Mouse (Mus musculus) left cerebral cortex, adult 6 months (tissue): ENCODE results near the gene Gm10358. TPM values are rescaled to one million over a fixed set of nuclear protein-coding genes. Genes with fewer than 3 reads are reported as not detected.

Experiments
- long read RNA-seq, 2 experiments: library from polyadenylated mRNA; unstranded; transcript quantifications; one replicate each; pipeline ENCODE4 v2.0.0; 2019 to 2020
- polyA plus RNA-seq: library from polyadenylated mRNA; unstranded; fragments of <200 nt; fragmentation: Nextera tagmentation; gene quantifications from 2 replicates; pipeline ENCODE4 v1.2.3, GENCODE M21; 2021

Gene Gm10358
- polyA plus RNA-seq: 0.16 and 0.18 TPM in 2 replicates
- long read RNA-seq, experiment 1, partial matches to known transcripts: 0 of 1 reads
- long read RNA-seq, experiment 1, other reads (novel, unspliced or antisense): 0 of 1 reads
- long read RNA-seq, experiment 2, partial matches to known transcripts: 0 of 1 reads
- long read RNA-seq, experiment 2, other reads (novel, unspliced or antisense): 0 of 1 reads

DNA sequence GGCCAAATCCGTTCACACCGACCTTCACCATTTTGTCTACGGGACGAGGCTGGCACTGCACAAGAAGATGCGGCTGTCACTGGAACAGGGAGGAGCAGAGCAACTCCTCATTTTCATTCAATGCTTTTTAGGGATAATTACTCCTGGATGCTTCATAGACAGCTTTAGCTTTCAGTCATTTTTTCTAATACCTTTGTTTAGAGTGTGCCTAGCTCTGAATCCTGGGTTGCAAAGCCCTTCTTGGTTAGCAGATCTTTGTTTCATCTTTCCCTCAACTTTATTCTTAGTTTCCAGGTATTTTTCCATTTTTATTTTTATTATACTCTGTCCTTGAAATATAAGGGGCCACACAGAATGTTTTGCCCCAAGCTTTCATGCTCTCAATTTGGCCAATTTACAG is at the start of gene Gm10358:
Gene Gm10358, minus strand, starts transcription at position 101 of the 400 bp plus-strand sequence.

DNA sequence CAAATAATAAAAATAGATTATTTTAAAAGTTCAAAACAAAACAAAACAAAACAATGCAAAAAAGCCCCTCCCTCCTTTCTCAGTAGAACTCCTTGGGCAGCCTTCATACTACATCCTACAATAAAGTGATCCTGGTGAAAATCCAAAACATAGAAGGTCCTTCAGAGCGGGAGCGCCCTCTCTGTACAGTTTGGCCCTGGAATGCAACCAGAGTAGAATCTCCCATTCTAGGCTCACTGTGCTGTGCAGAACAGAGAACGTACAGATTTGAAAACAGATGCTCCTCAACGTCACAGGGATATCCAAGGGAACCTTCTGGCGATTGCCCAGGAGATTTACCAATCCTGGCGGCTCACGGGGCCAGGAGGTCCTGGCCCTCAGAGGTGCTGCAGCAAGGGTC is 42.0 kb upstream of the Gm10358 start, which contains the start of gene Iqcm:
Gene Iqcm, plus strand, starts transcription at position 301 of the 400 bp plus-strand sequence.

Other genes with a start within 250 kb of the Gm10358 start
- 31.4 and 65.1 TPM in 2 replicates for gene Rasd2, start 192.6 kb downstream of the Gm10358 start, polyA plus RNA-seq
- gene Iqcm, start 42.1 kb upstream of the Gm10358 start, polyA plus RNA-seq: 0.09 TPM in 1 of 2 replicates, not detected in the other